Mouse (Mus musculus): ENCODE data around the gene Gatad2b. TPM values are rescaled to one million over a fixed set of nuclear protein-coding genes. Genes with fewer than 3 reads are reported as not detected.

The Gatad2b gene
- polyA plus RNA-seq, 1 experiment = 15.1 TPM

DNA sequence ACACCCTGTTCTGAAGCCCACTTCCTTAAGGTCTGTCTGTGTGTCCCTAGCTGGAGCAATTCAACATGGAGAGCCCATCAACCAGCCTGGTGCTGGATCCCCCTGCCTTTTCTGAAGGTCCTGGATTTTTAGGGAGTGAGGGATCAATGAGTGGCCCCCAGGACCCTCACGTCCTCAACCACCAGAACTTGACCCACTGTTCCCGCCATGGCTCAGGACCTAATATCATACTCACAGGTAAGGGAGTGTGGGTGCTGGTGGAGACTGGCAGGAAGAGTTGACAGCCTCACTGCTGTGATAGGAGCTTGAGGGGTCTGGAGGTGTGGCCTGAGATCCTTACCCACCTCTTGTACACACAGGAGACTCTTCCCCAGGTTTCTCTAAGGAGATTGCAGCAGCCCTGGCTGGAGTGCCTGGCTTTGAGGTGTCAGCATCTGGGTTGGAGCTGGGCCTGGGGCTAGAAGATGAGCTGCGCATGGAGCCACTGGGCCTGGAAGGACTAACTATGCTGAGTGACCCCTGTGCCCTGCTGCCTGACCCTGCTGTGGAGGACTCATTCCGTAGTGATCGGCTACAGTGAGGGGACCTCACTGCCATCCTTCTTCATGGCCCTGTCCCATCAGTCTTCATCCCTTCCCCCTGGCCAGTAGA is 29.7 kb upstream of the Gatad2b start:
- no peak overlapping the region for H3K4me3 ChIP-seq (ENCODE audit: low read depth, low read length)
- peaks cover 12% of the 10 kb centered on the region for H3K4me1 ChIP-seq (ENCODE audit: control insufficient read depth, insufficient read depth, insufficient read length, low read length)
- WGBS = 96% methylated on average over 5 of the region's 5 CpGs
- H3K27me3 ChIP-seq (ENCODE audit: control insufficient read depth, insufficient read depth, low read length) = no peaks in the 10 kb centered on the region
- no peak overlapping the region for H3K27ac ChIP-seq (ENCODE audit: insufficient read depth, low read depth, low read length)
- TF ChIP-seq CTCF (IDR thresholded peaks at IDR 0.05; ENCODE audit: extremely low read depth, insufficient read length, insufficient replicate concordance, low read depth, low read length) (no peak), POLR2A (IDR thresholded peaks at IDR 0.05; ENCODE audit: low read depth, low read length) (no peak)
- peaks cover 44% of the 10 kb centered on the region for H3K36me3 ChIP-seq (ENCODE audit: control insufficient read depth, insufficient read depth, low read length)

DNA sequence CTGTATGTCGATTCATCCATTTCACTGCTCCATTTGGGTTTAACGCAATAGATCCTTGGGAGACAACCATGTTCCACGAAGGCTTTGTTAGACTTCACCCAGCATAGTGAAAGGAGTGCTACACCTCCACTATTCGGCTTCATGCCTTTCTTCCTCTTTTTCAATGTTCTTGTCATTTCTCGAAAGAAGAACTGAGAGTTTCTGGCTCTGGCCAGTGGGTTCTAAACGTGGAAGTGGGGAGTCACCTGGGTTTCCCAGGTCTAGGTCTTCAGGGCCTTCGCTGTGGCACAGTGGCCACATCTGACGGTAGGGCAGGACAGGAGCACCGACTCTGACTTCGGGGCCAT is 28.3 kb upstream of the Gatad2b start:
- peak overlapping the region; percentile 12; the same call in 1 of the 2 replicates for H3K27ac ChIP-seq (ENCODE audit: insufficient read depth, low read depth, low read length)
- peaks cover 36% of the 10 kb centered on the region for H3K36me3 ChIP-seq (ENCODE audit: control insufficient read depth, insufficient read depth, low read length)
- H3K4me1 ChIP-seq (ENCODE audit: control insufficient read depth, insufficient read depth, insufficient read length, low read length) = peaks cover 6% of the 10 kb centered on the region; the same call in 1 of the 2 replicates
- H3K27me3 ChIP-seq (ENCODE audit: control insufficient read depth, insufficient read depth, low read length) = no peaks in the 10 kb centered on the region
- 23% methylated on average over 10 of the region's 10 CpGs for WGBS
- H3K4me3 ChIP-seq (ENCODE audit: low read depth, low read length) = peak overlapping the region; percentile 80
- TF ChIP-seq CTCF (IDR thresholded peaks at IDR 0.05; ENCODE audit: extremely low read depth, insufficient read length, insufficient replicate concordance, low read depth, low read length) = no peak
- no peak for TF ChIP-seq POLR2A (IDR thresholded peaks at IDR 0.05; ENCODE audit: low read depth, low read length)

DNA sequence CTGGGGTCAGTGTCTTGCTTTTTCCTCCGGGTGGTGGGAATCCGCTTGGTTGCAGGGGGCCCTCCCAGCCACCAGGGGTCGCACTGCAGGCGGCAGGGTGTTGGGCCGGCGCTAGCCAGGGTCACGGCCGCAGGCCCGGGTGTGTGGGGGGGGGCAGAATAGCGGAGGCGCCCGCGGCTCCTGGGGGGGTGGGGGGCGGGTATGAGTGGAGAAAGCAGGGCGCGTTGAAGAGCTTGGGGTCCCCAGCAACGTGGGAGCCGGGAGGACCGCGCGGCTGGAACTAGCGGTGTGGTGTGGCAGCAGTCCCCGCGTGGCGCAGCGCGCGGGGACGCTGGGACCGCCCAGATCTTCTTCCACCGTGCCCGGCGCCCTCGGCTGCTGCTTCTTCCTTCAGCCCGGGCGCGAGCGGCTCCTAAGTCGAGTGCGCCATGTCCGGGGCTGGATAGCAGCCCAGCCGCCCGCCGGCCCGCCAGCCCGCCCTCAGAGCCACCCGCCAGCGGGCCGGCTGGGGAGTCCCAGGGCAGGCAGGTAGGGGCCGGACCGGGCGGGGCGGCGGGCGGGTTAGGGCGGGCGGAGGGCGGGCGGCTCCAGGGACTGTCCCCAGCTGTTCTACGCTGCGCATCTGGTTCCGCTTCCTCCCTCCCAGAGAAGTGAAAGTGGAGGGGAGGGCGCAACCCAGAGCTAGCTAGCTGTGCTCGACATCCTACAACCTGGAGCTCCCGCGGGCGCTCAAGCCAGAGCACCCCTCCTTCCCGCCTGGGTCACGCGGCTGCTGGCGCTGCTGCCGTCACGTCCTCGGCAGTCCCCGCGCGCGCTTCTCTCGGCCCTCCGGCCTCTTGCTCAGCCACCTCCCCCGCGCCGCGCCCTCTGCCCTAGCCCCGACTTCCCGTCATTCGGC is 27.7 kb upstream of the Gatad2b start, which contains the start of gene Dennd4b:
Gene Dennd4b, plus strand, starts transcription at position 152 of the 898 bp plus-strand sequence.
- Histone ChIP-seq H3K4me3 (ENCODE audit: low read depth, low read length) (peak within 1 kb of the TSS; percentile 80), H3K4me1 (ENCODE audit: control insufficient read depth, insufficient read depth, insufficient read length, low read length) (peaks cover 6% of the 10 kb centered on the region; the same call in 1 of the 2 replicates), H3K36me3 (ENCODE audit: control insufficient read depth, insufficient read depth, low read length) (peaks cover 31% of the 10 kb centered on the region), H3K27ac (ENCODE audit: insufficient read depth, low read depth, low read length) (peak within 1 kb of the TSS; percentile 87), H3K27me3 (ENCODE audit: control insufficient read depth, insufficient read depth, low read length) (no peaks in the 10 kb centered on the region)
- under 1% methylated on average over 77 of the region's 87 CpGs for WGBS
- peak; percentile 86 for TF ChIP-seq CTCF (IDR thresholded peaks at IDR 0.05; ENCODE audit: extremely low read depth, insufficient read length, insufficient replicate concordance, low read depth, low read length)
- TF ChIP-seq POLR2A (IDR thresholded peaks at IDR 0.05; ENCODE audit: low read depth, low read length) = peak; percentile 67

DNA sequence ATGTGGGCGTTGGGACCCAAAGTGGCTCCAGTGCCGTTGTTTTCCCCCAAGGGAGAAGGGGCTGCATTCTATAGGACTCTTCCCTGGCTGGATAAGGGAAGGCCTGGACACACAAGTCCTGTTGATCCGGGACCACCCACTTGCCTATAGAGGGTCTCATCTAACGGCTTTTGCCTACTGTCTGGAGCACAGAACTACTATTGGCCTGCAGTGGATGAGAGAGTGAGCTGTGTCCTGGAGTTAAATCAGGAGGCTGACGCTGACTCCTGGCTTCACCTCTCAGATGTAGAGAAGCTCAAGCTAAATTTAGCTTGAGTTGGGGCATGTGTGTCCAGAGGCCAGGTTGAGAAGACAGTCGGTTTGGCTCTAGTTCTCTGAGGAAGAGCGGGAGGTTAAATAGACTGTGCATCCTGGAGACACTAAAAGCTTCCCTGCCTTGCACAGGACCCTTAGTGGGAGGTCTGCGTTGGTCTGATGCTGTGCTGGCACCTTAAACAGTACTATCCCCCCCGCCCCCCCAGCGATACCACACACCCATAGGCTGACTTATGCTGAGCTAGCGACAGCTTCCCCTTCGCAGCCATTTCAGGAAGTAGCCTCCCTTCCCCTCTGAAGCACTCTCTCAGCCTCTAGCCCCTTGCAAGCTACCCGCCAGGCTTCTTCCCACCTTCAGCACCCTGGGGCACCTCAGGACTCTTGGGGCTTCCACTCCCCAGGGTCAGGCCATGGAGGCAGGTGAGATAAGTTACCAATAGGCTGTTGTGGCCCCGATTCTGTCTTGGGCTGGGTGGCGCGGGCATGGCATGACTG is 26.8 kb upstream of the Gatad2b start:
- Histone ChIP-seq H3K27ac (ENCODE audit: insufficient read depth, low read depth, low read length) (peak overlapping the region; percentile 87), H3K4me3 (ENCODE audit: low read depth, low read length) (peak overlapping the region; percentile 80), H3K4me1 (ENCODE audit: control insufficient read depth, insufficient read depth, insufficient read length, low read length) (peaks cover 6% of the 10 kb centered on the region; the same call in 1 of the 2 replicates), H3K27me3 (ENCODE audit: control insufficient read depth, insufficient read depth, low read length) (no peaks in the 10 kb centered on the region), H3K36me3 (ENCODE audit: control insufficient read depth, insufficient read depth, low read length) (peaks cover 25% of the 10 kb centered on the region)
- TF ChIP-seq CTCF (IDR thresholded peaks at IDR 0.05; ENCODE audit: extremely low read depth, insufficient read length, insufficient replicate concordance, low read depth, low read length) (no peak), POLR2A (IDR thresholded peaks at IDR 0.05; ENCODE audit: low read depth, low read length) (0 out of 2 replicates have a peak, but pooled peaks have one; percentile 37)
- 35% methylated on average over 16 of the region's 16 CpGs for WGBS

DNA sequence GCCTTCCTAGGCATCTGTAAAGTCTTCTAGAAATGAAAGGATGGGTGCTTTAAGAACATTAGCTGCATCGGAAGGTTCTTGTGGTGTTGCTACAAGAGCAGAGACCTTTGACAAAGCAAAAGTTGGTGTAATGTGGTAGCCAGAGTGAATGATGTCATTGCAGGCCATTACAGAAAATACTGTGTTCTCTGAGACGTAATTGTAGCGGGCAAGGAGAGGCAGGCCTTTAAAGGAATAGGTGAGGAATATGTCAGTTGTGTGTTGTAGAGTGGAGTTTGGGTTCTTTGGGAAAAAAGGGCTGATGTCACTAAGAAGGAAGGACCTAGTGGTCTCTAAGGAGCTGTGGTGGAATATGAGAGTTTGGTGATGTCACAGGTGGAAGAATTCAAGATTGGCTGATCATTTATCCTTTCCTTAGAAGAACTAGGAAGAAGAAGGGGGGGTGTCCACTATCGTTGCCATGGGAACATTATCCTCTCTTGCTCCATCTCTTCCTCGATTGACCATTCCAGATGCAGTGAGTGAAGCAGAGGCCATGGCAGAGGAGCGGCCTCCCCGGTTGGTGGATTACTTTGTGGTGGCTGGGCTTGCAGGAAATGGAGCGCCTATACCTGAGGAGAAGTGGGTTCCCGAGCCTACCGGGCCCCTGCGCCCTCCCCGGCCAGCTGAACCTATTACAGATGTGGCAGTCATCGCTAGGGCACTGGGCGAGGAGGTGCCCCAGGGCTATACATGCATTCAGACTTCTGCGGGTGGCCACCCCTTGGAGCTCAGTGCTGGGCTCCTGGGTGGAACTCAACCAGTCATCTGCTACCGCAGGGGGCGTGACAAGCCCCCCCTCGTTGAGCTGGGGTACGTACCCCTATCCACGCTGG is 25.8 kb upstream of the Gatad2b start:
- peaks cover 6% of the 10 kb centered on the region; the same call in 1 of the 2 replicates for H3K4me1 ChIP-seq (ENCODE audit: control insufficient read depth, insufficient read depth, insufficient read length, low read length)
- H3K36me3 ChIP-seq (ENCODE audit: control insufficient read depth, insufficient read depth, low read length) = peaks cover 15% of the 10 kb centered on the region; the same call in 1 of the 2 replicates
- 0 out of 2 replicates have a peak overlapping the region, but pooled peaks have one; percentile 6 for H3K4me3 ChIP-seq (ENCODE audit: low read depth, low read length)
- no peaks in the 10 kb centered on the region for H3K27me3 ChIP-seq (ENCODE audit: control insufficient read depth, insufficient read depth, low read length)
- no peak for TF ChIP-seq POLR2A (IDR thresholded peaks at IDR 0.05; ENCODE audit: low read depth, low read length)
- no peak for TF ChIP-seq CTCF (IDR thresholded peaks at IDR 0.05; ENCODE audit: extremely low read depth, insufficient read length, insufficient replicate concordance, low read depth, low read length)
- 85% methylated on average over 20 of the region's 20 CpGs for WGBS
- peak overlapping the region; percentile 55 for H3K27ac ChIP-seq (ENCODE audit: insufficient read depth, low read depth, low read length)

DNA sequence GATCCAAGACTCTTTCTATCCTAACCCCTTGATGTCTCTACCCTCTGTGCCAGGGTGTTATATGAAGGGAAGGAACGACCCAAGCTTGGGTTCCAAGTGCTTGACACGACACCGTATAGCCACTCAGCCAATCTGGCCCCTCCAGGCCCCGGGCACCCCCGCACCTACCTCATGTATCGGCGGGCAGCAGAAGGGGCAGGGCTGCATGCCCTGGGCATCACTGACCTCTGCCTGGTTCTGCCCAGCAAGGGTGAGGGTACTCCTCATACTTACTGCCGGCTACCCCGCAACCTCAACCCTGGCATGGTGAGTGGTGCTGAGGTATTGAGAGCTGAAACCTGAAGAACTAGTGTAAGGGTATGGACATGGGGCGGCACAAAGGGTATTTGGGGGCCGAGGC is 24.8 kb upstream of the Gatad2b start:
- no peak overlapping the region for H3K4me3 ChIP-seq (ENCODE audit: low read depth, low read length)
- H3K27ac ChIP-seq (ENCODE audit: insufficient read depth, low read depth, low read length) = no peak overlapping the region
- WGBS = 96% methylated on average over 11 of the region's 11 CpGs
- no peaks in the 10 kb centered on the region for H3K27me3 ChIP-seq (ENCODE audit: control insufficient read depth, insufficient read depth, low read length)
- TF ChIP-seq POLR2A (IDR thresholded peaks at IDR 0.05; ENCODE audit: low read depth, low read length) (no peak), CTCF (IDR thresholded peaks at IDR 0.05; ENCODE audit: extremely low read depth, insufficient read length, insufficient replicate concordance, low read depth, low read length) (no peak)
- H3K36me3 ChIP-seq (ENCODE audit: control insufficient read depth, insufficient read depth, low read length) = peaks cover 10% of the 10 kb centered on the region; the same call in 1 of the 2 replicates
- peaks cover 6% of the 10 kb centered on the region; the same call in 1 of the 2 replicates for H3K4me1 ChIP-seq (ENCODE audit: control insufficient read depth, insufficient read depth, insufficient read length, low read length)
